Mouse (Mus musculus) embryo, embryonic 10.5 days (tissue): ENCODE measurements around the gene Slc35a1.
"Not testable (repeated sequence)": the region's sequence is repeated elsewhere in the genome, so short reads cannot be mapped to it uniquely, and the experiment has no call there.

Source experiments
- DNase-seq: peaks from one replicate; pipeline ENCODE4 v3.0.0-alpha.2; 2015; ENCODE audit warnings: low spot score

Slc35a1 gene

GRCm38 (mm10) chr4:34686874-34687567 is at the start of gene Slc35a1:
Slc35a1 (minus strand) TSS chr4:34687438.
- DNase-seq = peak; percentile 93

DNA sequence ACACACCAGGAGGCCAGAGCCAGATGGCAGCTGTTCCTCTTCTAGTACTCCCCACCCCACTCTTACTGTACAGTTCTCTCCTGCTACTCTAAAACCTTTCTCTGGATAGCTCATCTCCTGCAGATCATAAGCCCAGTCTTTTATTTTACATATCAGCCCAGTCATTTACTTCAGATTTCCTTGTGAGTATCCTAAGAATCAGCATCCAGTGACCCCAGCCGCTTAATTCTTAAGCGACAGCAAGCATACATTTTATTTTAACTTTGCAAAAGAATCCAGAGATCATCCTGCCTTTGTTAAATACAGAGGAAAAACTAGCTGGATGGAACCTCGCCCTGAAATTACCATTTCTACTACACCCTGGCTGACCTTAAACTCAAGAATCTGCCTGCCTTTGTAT is 47.2 kb upstream of the Slc35a1 start:
- no peak for DNase-seq

DNA sequence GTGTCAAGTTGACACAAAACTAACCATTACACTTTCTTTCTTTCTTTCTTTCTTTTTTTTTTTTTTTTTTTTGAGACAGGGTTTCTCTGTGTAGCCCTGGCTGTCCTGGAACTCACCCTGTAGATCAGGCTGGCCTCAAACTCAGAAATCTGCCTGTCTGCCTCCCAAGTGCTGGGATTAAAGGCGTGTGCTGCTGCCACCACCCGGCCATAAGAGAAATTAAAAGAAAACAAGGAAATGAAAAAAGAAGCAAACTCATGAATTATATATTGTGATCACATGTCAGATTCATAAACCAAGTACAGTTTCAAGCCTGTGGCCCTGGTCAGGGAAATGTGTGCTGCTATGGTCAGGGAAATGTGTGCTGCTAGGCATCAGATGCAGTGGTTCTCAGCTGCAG is 46.2 kb upstream of the Slc35a1 start:
- DNase-seq = not testable (repeated sequence)

- peak; percentile 91 for DNase-seq
These were observed 42.7 kb upstream of the Slc35a1 start, which contains the start of gene Cfap206 for GRCm38 (mm10) chr4:34729851-34730341. Cfap206 (minus strand) TSS chr4:34730206.

- not testable (repeated sequence) for DNase-seq
These were observed 38.5 kb upstream of the Slc35a1 start for GRCm38 (mm10) chr4:34725710-34726109.

GRCm38 (mm10) chr4:34724306-34724705 is 37.1 kb upstream of the Slc35a1 start:
- DNase-seq = no peak

- no peak for DNase-seq
These were observed 35.9 kb upstream of the Slc35a1 start for GRCm38 (mm10) chr4:34723186-34723585.

- no peak for DNase-seq
These were observed 33.1 kb upstream of the Slc35a1 start for GRCm38 (mm10) chr4:34720127-34720895.

- no peak for DNase-seq
These were observed 32.2 kb upstream of the Slc35a1 start for GRCm38 (mm10) chr4:34719421-34719820.

GRCm38 (mm10) chr4:34715062-34715461 is 27.8 kb upstream of the Slc35a1 start:
- DNase-seq = no peak

- no peak for DNase-seq
These were observed 20.9 kb upstream of the Slc35a1 start for GRCm38 (mm10) chr4:34708127-34708526.

DNA sequence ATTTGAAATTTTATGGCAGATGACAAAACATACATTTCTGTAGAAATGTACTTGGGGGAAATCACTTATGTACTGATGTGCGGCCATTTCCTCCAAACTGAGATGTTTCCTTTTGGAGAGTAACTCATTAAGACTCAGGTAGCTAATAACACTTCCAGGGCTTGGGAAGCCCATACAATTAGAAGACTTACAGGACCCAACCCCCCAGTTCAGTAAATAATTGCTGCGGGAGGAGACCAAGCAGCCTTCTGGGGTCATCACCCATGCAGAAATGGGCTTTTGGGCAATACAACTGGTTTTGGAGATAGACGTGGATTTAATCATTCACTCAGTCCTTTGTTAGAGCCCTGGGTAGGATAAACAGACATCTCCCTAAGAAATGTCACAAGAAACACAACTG is 20.0 kb upstream of the Slc35a1 start:
- no peak for DNase-seq

DNA sequence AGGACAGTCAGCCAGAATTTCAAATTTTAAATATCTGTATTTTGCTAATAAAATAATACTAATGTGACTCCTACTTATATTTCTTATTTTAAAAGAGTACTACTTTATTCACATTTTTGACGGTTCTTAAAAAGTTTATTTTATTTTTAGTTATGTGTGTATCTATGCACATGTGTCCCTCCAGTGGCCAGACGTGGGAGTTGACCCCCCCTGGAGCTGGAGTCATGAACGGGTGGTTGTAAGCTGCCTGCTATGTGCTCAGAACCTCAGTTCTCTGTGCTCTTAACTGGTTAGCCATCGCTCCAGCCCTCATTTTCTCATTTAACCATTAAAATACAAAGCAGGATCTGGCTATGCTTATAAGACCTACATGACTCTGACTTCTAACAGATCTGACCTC is 15.8 kb upstream of the Slc35a1 start:
- DNase-seq = no peak

DNA sequence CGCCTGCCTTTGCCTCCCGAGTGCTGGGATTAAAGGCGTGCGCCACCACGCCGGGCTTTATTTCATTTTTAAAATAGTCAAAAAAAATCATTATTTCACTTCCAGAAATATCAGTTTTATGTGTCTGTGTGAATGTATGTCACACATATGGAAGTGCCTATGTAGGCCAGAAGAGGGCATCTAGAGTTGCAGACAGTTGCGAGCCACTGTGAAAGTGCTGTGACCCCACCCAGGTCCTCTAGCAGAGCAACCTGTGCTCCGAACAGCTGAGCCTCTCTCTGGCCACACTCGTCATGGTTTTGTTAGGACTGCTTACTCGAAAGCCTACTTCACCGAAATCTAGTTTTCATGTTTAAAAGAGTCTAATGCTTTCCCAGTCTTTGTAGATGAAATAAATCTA is 15.0 kb upstream of the Slc35a1 start:
- no peak for DNase-seq

GRCm38 (mm10) chr4:34701528-34701927 is 14.3 kb upstream of the Slc35a1 start:
- peak; percentile 79 for DNase-seq

- DNase-seq = peak; percentile 18
These were observed 783 bp upstream of the Slc35a1 start for GRCm38 (mm10) chr4:34688021-34688420.

DNA sequence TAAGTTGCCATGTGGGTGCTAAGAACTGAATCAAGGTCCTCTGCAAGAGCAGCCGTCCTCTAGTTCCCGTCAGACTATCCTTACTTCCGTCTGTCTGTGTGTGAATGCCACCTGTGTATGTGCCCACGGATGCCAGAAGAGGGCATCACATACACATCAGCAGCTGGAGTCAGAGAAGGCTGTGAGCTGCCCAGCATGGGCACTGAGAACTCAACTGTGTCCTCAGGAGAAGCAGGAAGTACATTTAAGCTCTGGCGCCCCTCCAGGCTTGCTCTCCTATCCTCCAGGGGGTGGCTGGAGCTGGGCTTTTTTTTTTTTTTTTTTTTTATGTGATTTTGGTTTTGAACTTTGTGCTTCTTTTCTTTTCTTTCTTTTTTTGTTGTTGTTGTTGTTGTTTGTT is 6.7 kb downstream of the Slc35a1 start:
- DNase-seq = peak; percentile 8

GRCm38 (mm10) chr4:34673721-34674120 is 13.5 kb downstream of the Slc35a1 start:
- DNase-seq = no peak

DNA sequence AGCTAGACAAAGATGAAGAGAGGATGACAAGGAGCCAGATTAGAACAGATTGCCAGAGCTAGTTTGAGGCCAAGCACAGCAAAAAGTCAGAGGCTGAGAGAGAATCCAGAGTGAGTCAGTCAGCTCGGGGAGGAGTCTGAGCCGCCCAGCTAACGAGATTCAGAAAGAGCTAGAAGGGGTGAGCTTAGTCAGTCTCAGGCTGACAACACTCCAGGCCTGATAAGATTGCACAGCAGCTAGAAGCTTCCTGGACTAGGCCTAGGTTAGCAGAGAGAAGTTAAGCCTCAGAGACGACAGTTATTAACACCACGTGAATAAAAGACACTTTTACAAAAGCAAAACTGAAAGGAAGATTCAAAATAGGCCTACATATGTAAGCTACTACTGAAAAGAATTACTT is 19.3 kb downstream of the Slc35a1 start:
- no peak for DNase-seq

- no peak for DNase-seq
These were observed 25.3 kb downstream of the Slc35a1 start for GRCm38 (mm10) chr4:34661927-34662326.

GRCm38 (mm10) chr4:34661514-34661913 is 25.7 kb downstream of the Slc35a1 start:
- DNase-seq = no peak

GRCm38 (mm10) chr4:34659012-34659411 is 28.2 kb downstream of the Slc35a1 start:
- DNase-seq = no peak

- DNase-seq = no peak
These were observed 31.1 kb downstream of the Slc35a1 start for GRCm38 (mm10) chr4:34656101-34656500.
